Mouse (Mus musculus): ENCODE data around the gene Mettl8.

Gene Mettl8

GRCm38 (mm10) chr2:71033987-71034386 lies 21.4 kb downstream of the Mettl8 start:
- no peak for DNase-seq (ENCODE audit: low spot score in 2 of 2)

GRCm38 (mm10) chr2:71033014-71033413 lies 22.4 kb downstream of the Mettl8 start:
- DNase-seq (ENCODE audit: low spot score in 2 of 2), result no peak

- no peak for DNase-seq (ENCODE audit: low spot score in 2 of 2)
These were observed 23.2 kb downstream of the Mettl8 start for GRCm38 (mm10) chr2:71031973-71032794.

GRCm38 (mm10) chr2:71030663-71031062 lies 24.7 kb downstream of the Mettl8 start:
- no peak for DNase-seq (ENCODE audit: low spot score in 2 of 2)

- no peak for DNase-seq (ENCODE audit: low spot score in 2 of 2)
These were observed 27.8 kb downstream of the Mettl8 start for GRCm38 (mm10) chr2:71027631-71028030.

GRCm38 (mm10) chr2:71026787-71027186 lies 28.6 kb downstream of the Mettl8 start:
- no peak for DNase-seq (ENCODE audit: low spot score in 2 of 2)

- DNase-seq (ENCODE audit: low spot score in 2 of 2), result no peak
These were observed 29.6 kb downstream of the Mettl8 start for GRCm38 (mm10) chr2:71025576-71026315.

- no peak for DNase-seq (ENCODE audit: low spot score in 2 of 2)
These were observed 31.4 kb downstream of the Mettl8 start for GRCm38 (mm10) chr2:71023986-71024385.

GRCm38 (mm10) chr2:71022991-71023390 lies 32.4 kb downstream of the Mettl8 start:
- DNase-seq (ENCODE audit: low spot score in 2 of 2), result no peak

- DNase-seq (ENCODE audit: low spot score in 2 of 2), result no peak
These were observed 34.7 kb downstream of the Mettl8 start for GRCm38 (mm10) chr2:71020674-71021073.

GRCm38 (mm10) chr2:71019704-71020375 lies 35.5 kb downstream of the Mettl8 start:
- no peak for DNase-seq (ENCODE audit: low spot score in 2 of 2)

- no peak for DNase-seq (ENCODE audit: low spot score in 2 of 2)
These were observed 36.1 kb downstream of the Mettl8 start for GRCm38 (mm10) chr2:71019277-71019676.

- DNase-seq (ENCODE audit: low spot score in 2 of 2), result no peak
These were observed 41.9 kb downstream of the Mettl8 start for GRCm38 (mm10) chr2:71013521-71013920.

- no peak for DNase-seq (ENCODE audit: low spot score in 2 of 2)
These were observed 43.6 kb downstream of the Mettl8 start for GRCm38 (mm10) chr2:71011816-71012215.

- DNase-seq (ENCODE audit: low spot score in 2 of 2), result no peak
These were observed 51.0 kb downstream of the Mettl8 start for GRCm38 (mm10) chr2:71004354-71004753.

GRCm38 (mm10) chr2:71002509-71002908 lies 52.9 kb downstream of the Mettl8 start:
- DNase-seq (ENCODE audit: low spot score in 2 of 2), result no peak

- DNase-seq (ENCODE audit: low spot score in 2 of 2), result no peak
These were observed 56.6 kb downstream of the Mettl8 start for GRCm38 (mm10) chr2:70998771-70999170.

- no peak for DNase-seq (ENCODE audit: low spot score in 2 of 2)
These were observed 58.9 kb downstream of the Mettl8 start for GRCm38 (mm10) chr2:70996438-70996837.

GRCm38 (mm10) chr2:70995900-70996299 lies 59.5 kb downstream of the Mettl8 start:
- no peak for DNase-seq (ENCODE audit: low spot score in 2 of 2)

GRCm38 (mm10) chr2:70993740-70994139 lies 61.6 kb downstream of the Mettl8 start:
- DNase-seq (ENCODE audit: low spot score in 2 of 2), result no peak

GRCm38 (mm10) chr2:70992715-70993114 lies 62.7 kb downstream of the Mettl8 start:
- DNase-seq (ENCODE audit: low spot score in 2 of 2), result peak in 1 of 2 experiments; percentile 12

- peak in 1 of 2 experiments; percentile 9 for DNase-seq (ENCODE audit: low spot score in 2 of 2)
These were observed 65.2 kb downstream of the Mettl8 start for GRCm38 (mm10) chr2:70990196-70990595.

Data from urinary bladder, postnatal 36 days (tissue).